Mouse (Mus musculus): Measurements from ENCODE around the gene Tomm5. TPM values are rescaled to one million over a fixed set of nuclear protein-coding genes. Genes with fewer than 3 reads are reported as not detected.
A peak's percentile ranks its signal among the peaks of the same experiment; 100 is the strongest.

Gene Tomm5
- polyA plus RNA-seq, 1 experiment from 2014 or later, result 247 TPM

DNA sequence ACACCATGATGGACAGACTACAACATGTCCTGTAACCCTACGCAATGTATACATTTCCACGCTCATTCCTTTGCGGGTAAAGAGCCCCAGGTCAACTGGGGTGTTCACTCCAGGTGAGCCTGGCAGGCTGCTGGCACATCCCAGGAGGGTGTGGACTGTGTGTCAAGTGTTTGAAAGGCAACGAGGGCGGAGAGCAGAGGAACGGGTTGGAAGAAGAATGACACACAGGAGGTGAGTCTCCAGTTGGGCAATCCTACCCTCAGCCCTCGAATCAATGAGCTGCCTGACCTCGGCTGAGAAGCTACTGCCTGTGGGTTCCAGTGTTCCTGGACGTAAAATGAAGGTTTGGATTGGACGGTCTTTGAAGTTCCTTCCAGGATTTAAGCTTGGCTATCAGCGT, 13.4 kb upstream of the Tomm5 start:
- no peak overlapping the region for H3K4me3 ChIP-seq (ENCODE audit: control insufficient read depth in 1 of 2, insufficient read depth in 1 of 2, low read depth in 1 of 2, low read length in 2 of 2)
- WGBS, result 85% methylated on average over 11 of the region's 11 CpGs
- H3K27ac ChIP-seq (replicated peaks in 1 of 2; ENCODE audit: control insufficient read depth in 1 of 2, insufficient read depth in 1 of 2, low read depth in 2 of 2, low read length in 2 of 2), result no peak overlapping the region
- H3K9ac ChIP-seq (ENCODE audit: low read length), result no peak overlapping the region
- H3K4me1 ChIP-seq (ENCODE audit: control insufficient read depth in 2 of 2, insufficient read depth in 2 of 2, low read length in 2 of 2), result no peaks in the 10 kb centered on the region
- no peak for ATAC-seq (ENCODE audit: insufficient number of reproducible peaks, insufficient read depth, low FRiP score, low read depth)
- no peak overlapping the region for H3K4me2 ChIP-seq (ENCODE audit: low read length)
- H3K27me3 ChIP-seq (ENCODE audit: control insufficient read depth, insufficient read depth, low read length), result no peaks in the 10 kb centered on the region
- no peaks in the 10 kb centered on the region for H3K9me3 ChIP-seq (ENCODE audit: control insufficient read depth, low read length)
- H3K36me3 ChIP-seq (ENCODE audit: control insufficient read depth, insufficient read depth, low read length), result no peaks in the 10 kb centered on the region

DNA sequence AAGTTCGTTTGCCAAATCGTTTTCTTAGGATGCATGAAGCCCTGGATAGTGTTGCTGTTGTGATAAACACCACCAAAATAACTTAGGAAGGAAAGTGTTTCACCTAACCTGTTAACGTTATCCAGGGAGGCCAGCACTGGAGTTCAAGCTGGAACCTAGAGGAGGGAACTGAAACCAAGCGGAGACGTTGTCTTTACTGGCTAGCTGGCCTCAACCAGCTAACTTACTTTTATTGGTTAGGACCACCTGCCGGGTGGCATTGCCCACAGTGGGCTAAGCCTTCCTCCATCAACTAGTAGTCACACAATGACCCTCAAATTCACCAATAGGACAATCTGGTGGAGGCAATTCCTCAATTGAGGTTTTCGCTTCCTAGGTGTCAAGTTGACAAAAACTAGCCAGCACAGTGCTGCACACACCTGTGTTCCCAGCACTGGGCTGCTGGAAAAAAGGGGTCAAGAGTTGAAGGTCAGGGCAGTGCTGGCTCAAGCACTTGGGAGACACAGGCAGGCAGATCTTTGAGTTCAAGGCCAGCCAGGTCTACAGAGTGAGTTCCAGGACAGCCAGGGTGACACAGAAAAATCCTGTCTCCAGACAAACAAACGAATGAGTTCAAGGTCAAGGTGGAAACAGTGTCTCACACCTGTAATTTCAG, 669 bp upstream of the Tomm5 start:
- no peak overlapping the region for H3K27ac ChIP-seq (replicated peaks in 1 of 2; ENCODE audit: control insufficient read depth in 1 of 2, insufficient read depth in 1 of 2, low read depth in 2 of 2, low read length in 2 of 2)
- H3K9me3 ChIP-seq (ENCODE audit: control insufficient read depth, low read length), result no peaks in the 10 kb centered on the region
- no peak for ATAC-seq (ENCODE audit: insufficient number of reproducible peaks, insufficient read depth, low FRiP score, low read depth)
- peak overlapping the region; percentile 13; the same call in 1 of the 2 replicates for H3K9ac ChIP-seq (ENCODE audit: low read length)
- H3K4me2 ChIP-seq (ENCODE audit: low read length), result peak overlapping the region; percentile 39
- peaks cover 27% of the 10 kb centered on the region for H3K36me3 ChIP-seq (ENCODE audit: control insufficient read depth, insufficient read depth, low read length)
- no peak overlapping the region for H3K4me3 ChIP-seq (ENCODE audit: control insufficient read depth in 1 of 2, insufficient read depth in 1 of 2, low read depth in 1 of 2, low read length in 2 of 2)
- H3K4me1 ChIP-seq (ENCODE audit: control insufficient read depth in 2 of 2, insufficient read depth in 2 of 2, low read length in 2 of 2), result peaks cover 4 to 13% of the 10 kb centered on the region in 2 experiments
- WGBS, result 65% methylated on average over 8 of the region's 8 CpGs
- no peaks in the 10 kb centered on the region for H3K27me3 ChIP-seq (ENCODE audit: control insufficient read depth, insufficient read depth, low read length)

- WGBS, result 3% methylated on average over 4 of the region's 4 CpGs
- peak overlapping the region; percentile 70 to 76 for H3K27ac ChIP-seq (replicated peaks in 1 of 2; ENCODE audit: control insufficient read depth in 1 of 2, insufficient read depth in 1 of 2, low read depth in 2 of 2, low read length in 2 of 2)
- H3K4me2 ChIP-seq (ENCODE audit: low read length), result peak overlapping the region; percentile 88
- H3K27me3 ChIP-seq (ENCODE audit: control insufficient read depth, insufficient read depth, low read length), result no peaks in the 10 kb centered on the region
- H3K9me3 ChIP-seq (ENCODE audit: control insufficient read depth, low read length), result no peaks in the 10 kb centered on the region
- no peak for ATAC-seq (ENCODE audit: insufficient number of reproducible peaks, insufficient read depth, low FRiP score, low read depth)
- peaks cover 4 to 13% of the 10 kb centered on the region in 2 experiments for H3K4me1 ChIP-seq (ENCODE audit: control insufficient read depth in 2 of 2, insufficient read depth in 2 of 2, low read length in 2 of 2)
- peak overlapping the region; percentile 98 for H3K9ac ChIP-seq (ENCODE audit: low read length)
- peak overlapping the region; percentile 76 to 88 for H3K4me3 ChIP-seq (ENCODE audit: control insufficient read depth in 1 of 2, insufficient read depth in 1 of 2, low read depth in 1 of 2, low read length in 2 of 2)
- peaks cover 41% of the 10 kb centered on the region for H3K36me3 ChIP-seq (ENCODE audit: control insufficient read depth, insufficient read depth, low read length)
These were observed 848 bp downstream of the Tomm5 start for GRCm38 (mm10) chr4:45107066-45107465.

GRCm38 (mm10) chr4:45106409-45106808, 1.5 kb downstream of the Tomm5 start:
- no peak overlapping the region for H3K27ac ChIP-seq (replicated peaks in 1 of 2; ENCODE audit: control insufficient read depth in 1 of 2, insufficient read depth in 1 of 2, low read depth in 2 of 2, low read length in 2 of 2)
- H3K4me1 ChIP-seq (ENCODE audit: control insufficient read depth in 2 of 2, insufficient read depth in 2 of 2, low read length in 2 of 2), result peaks cover 4 to 13% of the 10 kb centered on the region in 2 experiments
- H3K9me3 ChIP-seq (ENCODE audit: control insufficient read depth, low read length), result no peaks in the 10 kb centered on the region
- peaks cover 43% of the 10 kb centered on the region for H3K36me3 ChIP-seq (ENCODE audit: control insufficient read depth, insufficient read depth, low read length)
- peak overlapping the region in 1 of 2 experiments; percentile 88; a peak in 2 of 4 replicates for H3K4me3 ChIP-seq (ENCODE audit: control insufficient read depth in 1 of 2, insufficient read depth in 1 of 2, low read depth in 1 of 2, low read length in 2 of 2)
- no peak for ATAC-seq (ENCODE audit: insufficient number of reproducible peaks, insufficient read depth, low FRiP score, low read depth)
- WGBS, result 68% methylated on average over 5 of the region's 5 CpGs
- peak overlapping the region; percentile 98; the same call in 1 of the 2 replicates for H3K9ac ChIP-seq (ENCODE audit: low read length)
- no peaks in the 10 kb centered on the region for H3K27me3 ChIP-seq (ENCODE audit: control insufficient read depth, insufficient read depth, low read length)
- peak overlapping the region; percentile 88 for H3K4me2 ChIP-seq (ENCODE audit: low read length)

DNA sequence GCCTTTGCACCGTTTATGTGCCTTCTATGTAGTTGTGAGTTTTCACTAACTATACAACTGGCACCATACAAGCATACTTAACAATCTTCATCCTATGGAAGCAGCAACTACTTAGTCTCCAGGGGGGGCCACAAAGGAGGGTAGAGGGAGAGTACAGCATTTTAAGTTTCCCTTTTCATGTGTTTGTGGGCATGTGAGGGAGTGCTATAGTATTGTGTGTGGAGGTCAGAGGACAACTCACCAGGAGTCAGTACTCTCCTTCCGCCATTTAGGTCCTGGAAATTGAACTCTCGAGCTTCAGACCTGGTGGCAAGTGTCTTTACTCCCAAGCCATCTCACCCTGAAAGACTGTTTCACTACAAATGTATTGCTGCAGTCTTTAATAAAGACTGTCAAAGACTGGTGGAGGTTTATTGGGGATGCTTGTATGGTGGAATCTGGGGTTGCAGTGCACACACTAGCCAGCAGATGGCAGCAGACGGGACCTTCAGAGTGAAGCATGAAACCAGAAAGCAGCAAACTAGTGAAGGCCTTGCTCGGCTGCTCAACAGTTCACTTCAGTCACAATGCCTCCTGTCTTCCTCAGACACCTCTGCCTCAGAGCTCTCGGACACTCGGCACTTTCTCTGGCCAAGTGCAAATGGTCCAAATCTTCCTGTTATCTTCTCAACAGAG, 10.6 kb downstream of the Tomm5 start:
- peaks cover 5% of the 10 kb centered on the region for H3K36me3 ChIP-seq (ENCODE audit: control insufficient read depth, insufficient read depth, low read length)
- no peak for ATAC-seq (ENCODE audit: insufficient number of reproducible peaks, insufficient read depth, low FRiP score, low read depth)
- H3K27ac ChIP-seq (replicated peaks in 1 of 2; ENCODE audit: control insufficient read depth in 1 of 2, insufficient read depth in 1 of 2, low read depth in 2 of 2, low read length in 2 of 2), result no peak overlapping the region
- H3K9me3 ChIP-seq (ENCODE audit: control insufficient read depth, low read length), result no peaks in the 10 kb centered on the region
- H3K4me3 ChIP-seq (ENCODE audit: control insufficient read depth in 1 of 2, insufficient read depth in 1 of 2, low read depth in 1 of 2, low read length in 2 of 2), result no peak overlapping the region
- no peaks in the 10 kb centered on the region for H3K4me1 ChIP-seq (ENCODE audit: control insufficient read depth in 2 of 2, insufficient read depth in 2 of 2, low read length in 2 of 2)
- H3K9ac ChIP-seq (ENCODE audit: low read length), result no peak overlapping the region
- WGBS, result 21% methylated on average over 7 of the region's 7 CpGs
- no peak overlapping the region for H3K4me2 ChIP-seq (ENCODE audit: low read length)
- no peaks in the 10 kb centered on the region for H3K27me3 ChIP-seq (ENCODE audit: control insufficient read depth, insufficient read depth, low read length)

GRCm38 (mm10) chr4:45084895-45085290, 23.0 kb downstream of the Tomm5 start:
- H3K9ac ChIP-seq (ENCODE audit: low read length), result peak overlapping the region; percentile 35
- peak overlapping the region; percentile 89 for H3K4me2 ChIP-seq (ENCODE audit: low read length)
- no peaks in the 10 kb centered on the region for H3K27me3 ChIP-seq (ENCODE audit: control insufficient read depth, insufficient read depth, low read length)
- peak overlapping the region; percentile 89 to 97 for H3K4me3 ChIP-seq (ENCODE audit: control insufficient read depth in 1 of 2, insufficient read depth in 1 of 2, low read depth in 1 of 2, low read length in 2 of 2)
- no peaks in the 10 kb centered on the region for H3K36me3 ChIP-seq (ENCODE audit: control insufficient read depth, insufficient read depth, low read length)
- H3K4me1 ChIP-seq (ENCODE audit: control insufficient read depth in 2 of 2, insufficient read depth in 2 of 2, low read length in 2 of 2), result peaks cover 16 to 19% of the 10 kb centered on the region in 2 experiments
- no peaks in the 10 kb centered on the region for H3K9me3 ChIP-seq (ENCODE audit: control insufficient read depth, low read length)
- ATAC-seq (ENCODE audit: insufficient number of reproducible peaks, insufficient read depth, low FRiP score, low read depth), result 0 out of 2 replicates have a peak, but pooled peaks have one; percentile 2
- peak overlapping the region; percentile 82 to 90 for H3K27ac ChIP-seq (replicated peaks in 1 of 2; ENCODE audit: control insufficient read depth in 1 of 2, insufficient read depth in 1 of 2, low read depth in 2 of 2, low read length in 2 of 2)
- WGBS, result 40% methylated on average over 8 of the region's 8 CpGs

DNA sequence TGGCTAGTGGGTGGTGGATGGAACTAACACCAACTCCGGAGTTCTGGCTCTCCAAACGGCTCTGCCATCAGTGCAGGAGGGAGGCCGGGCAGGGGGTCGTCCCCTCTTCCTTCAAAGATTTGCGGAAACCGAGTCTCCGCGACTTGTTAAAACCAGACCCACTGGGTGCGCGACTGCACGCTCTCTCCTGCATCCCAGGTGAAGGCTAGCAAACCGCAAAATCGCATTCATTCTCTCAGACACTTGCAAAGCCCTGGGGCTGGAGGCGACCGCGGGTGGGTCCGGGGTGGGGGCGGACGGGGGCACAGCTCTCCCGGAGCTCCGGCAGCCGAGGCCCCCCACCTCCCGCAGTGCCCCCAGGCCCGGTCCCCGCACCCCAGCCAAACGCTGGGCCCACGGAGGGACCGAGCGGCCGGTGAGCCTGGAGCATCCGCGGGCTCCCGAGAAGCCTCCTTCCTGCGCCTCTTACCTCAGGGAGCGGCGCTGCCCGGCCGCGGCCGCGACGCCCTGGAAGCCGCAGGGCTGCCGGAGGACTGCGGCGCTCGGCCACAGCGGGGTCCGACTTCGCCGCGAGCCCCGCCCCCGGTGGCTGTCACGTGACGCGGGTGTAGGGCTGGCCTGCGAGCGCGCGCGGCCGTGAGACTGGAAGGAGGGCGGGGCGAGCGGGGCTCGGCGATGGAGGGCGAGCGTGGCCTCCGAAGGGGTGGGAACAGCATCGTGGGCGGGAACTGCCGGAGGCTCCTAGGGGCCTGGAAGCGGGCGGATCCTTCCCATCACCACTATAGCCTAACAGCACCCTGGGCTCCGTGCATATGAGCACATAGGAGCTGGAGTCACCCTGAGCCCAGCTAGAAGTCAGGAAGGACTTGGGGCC, 23.7 kb downstream of the Tomm5 start, which contains the start of gene Fbxo10:
TSS of gene Fbxo10 (minus strand) at position 584 of the 874 bp plus-strand sequence.
- Histone ChIP-seq H3K9ac (ENCODE audit: low read length) (peak within 1 kb of the TSS; percentile 97), H3K4me3 (ENCODE audit: control insufficient read depth in 1 of 2, insufficient read depth in 1 of 2, low read depth in 1 of 2, low read length in 2 of 2) (peak within 1 kb of the TSS; percentile 89 to 97)
- under 1% methylated on average over 49 of the region's 77 CpGs for WGBS

More for the DNA sequence above, 23.7 kb downstream of the Tomm5 start, which contains the start of gene Fbxo10:
- Histone ChIP-seq H3K27ac (replicated peaks in 1 of 2; ENCODE audit: control insufficient read depth in 1 of 2, insufficient read depth in 1 of 2, low read depth in 2 of 2, low read length in 2 of 2) (peak within 1 kb of the TSS; percentile 82 to 90), H3K27me3 (ENCODE audit: control insufficient read depth, insufficient read depth, low read length) (no peaks in the 10 kb centered on the region), H3K4me2 (ENCODE audit: low read length) (peak within 1 kb of the TSS; percentile 89), H3K36me3 (ENCODE audit: control insufficient read depth, insufficient read depth, low read length) (no peaks in the 10 kb centered on the region), H3K9me3 (ENCODE audit: control insufficient read depth, low read length) (no peaks in the 10 kb centered on the region), H3K4me1 (ENCODE audit: control insufficient read depth in 2 of 2, insufficient read depth in 2 of 2, low read length in 2 of 2) (peaks cover 16 to 19% of the 10 kb centered on the region in 2 experiments)
- ATAC-seq (ENCODE audit: insufficient number of reproducible peaks, insufficient read depth, low FRiP score, low read depth), result peak; percentile 93
